Mouse (Mus musculus): ENCODE measurements around the gene Arhgap36. TPM values are rescaled to one million over a fixed set of nuclear protein-coding genes. Genes with fewer than 3 reads are reported as not detected.

Arhgap36 gene
- polyA plus RNA-seq, 1 experiment from 2014 or later: 2.9 TPM

Other genes starting within 250 kb of the Arhgap36 start
- gene Enox2, start 175.7 kb upstream of the Arhgap36 start, polyA plus RNA-seq (2015; fragmentation: Nextera tagmentation; extraction: Ambion mirVana): 7.2 and 8.1 TPM in 2 replicates
- gene Olfr1320, start 208.4 kb downstream of the Arhgap36 start, polyA plus RNA-seq (2015; fragmentation: Nextera tagmentation; extraction: Ambion mirVana): not detected in 2 replicates

Data from kidney, embryonic 16.5 days (tissue).